Mouse (Mus musculus) naive thymus-derived CD4-positive, alpha-beta T cell, adult 2 months (primary cell): ENCODE data around the gene Cartpt.
"Not testable (repeated sequence)": the region's sequence is repeated elsewhere in the genome, so short reads cannot be mapped to it uniquely, and the experiment has no call there.

Experiments used
- DNase-seq: peaks from one replicate; pipeline ENCODE4 v3.0.0-alpha.2; 2011; ENCODE audit warnings: low read depth

Gene Cartpt

DNA sequence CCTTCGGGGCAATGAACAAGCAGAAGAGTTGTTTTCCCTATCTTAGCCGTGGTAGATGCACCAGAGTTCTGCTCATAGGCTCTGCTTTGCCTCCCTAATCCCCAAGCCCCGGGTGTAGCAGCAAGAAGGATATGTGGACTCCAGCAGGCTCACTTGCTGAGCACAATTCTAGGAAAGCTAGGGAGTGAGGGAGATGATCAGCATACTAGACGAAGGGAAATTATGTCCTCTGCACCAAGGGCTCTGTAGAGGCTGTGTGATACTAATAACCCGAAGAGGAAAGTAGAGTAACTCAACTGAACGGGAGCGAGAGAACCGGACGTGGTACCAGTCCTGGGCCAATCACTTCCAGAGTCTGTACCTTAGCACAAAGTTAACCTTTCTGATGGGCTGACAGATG is at the start of gene Cartpt:
Cartpt (minus strand) TSS at position 127 of the 400 bp plus-strand sequence.
- no peak for DNase-seq

GRCm38 (mm10) chr13:99947417-99947816 is 46.5 kb upstream of the Cartpt start:
- DNase-seq, result no peak

DNA sequence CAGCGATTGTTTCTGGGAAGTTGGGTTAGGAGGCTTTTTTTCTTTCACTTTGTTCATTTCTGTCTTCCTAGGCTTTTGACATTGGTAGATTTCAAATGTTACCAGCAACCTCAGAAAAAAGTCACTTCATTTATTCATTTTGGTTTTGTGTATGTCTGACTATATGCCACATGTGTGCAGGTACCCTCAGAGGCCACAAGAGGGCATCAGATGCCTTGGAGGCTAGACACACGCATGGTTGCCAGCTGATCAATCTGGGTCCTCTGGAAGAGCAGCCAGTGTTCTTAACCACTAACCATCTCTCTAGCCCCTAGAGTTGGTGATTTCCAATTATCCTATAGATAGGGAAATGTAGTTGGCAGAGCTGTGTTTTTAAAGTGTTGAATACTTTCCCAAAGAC is 42.6 kb upstream of the Cartpt start:
- no peak for DNase-seq

GRCm38 (mm10) chr13:99940601-99941000 is 39.7 kb upstream of the Cartpt start:
- no peak for DNase-seq

DNA sequence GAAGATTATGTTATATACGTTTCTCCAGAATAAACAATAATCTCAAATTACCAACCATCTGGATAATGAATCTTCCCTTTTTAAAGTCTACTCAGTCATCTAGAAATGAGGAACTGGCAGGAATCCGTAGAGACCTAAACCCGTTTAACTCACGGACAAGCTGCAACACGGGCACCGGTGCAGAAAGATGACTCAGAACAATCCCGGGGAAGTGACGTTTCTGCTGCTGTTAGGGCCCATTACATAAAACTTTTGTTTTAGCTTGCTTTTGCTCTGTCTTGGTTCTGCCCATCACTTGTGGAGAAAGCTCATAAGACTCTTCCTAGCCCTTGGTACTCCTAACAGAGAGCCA is 38.4 kb upstream of the Cartpt start:
- no peak for DNase-seq

GRCm38 (mm10) chr13:99938606-99939319 is 37.9 kb upstream of the Cartpt start:
- no peak for DNase-seq

DNA sequence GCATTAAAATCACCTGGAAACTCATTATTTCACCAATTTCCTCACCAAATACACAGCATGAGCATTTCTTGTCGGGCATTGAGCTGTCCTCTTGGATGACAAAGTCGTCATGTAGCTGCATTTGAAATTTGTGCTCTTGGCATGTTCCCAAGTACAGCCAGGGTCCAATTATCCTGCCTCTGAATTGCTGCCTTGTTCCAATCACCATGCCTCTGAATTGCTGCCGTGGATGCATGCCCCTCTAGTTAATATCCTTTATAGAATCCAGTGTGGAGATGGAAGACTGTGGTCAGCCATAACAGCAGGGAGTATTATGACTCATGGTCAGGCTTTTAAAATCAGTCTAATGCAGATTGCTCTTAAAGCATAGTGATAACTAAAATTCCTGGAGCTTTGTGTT is 36.9 kb upstream of the Cartpt start:
- DNase-seq, result no peak

- DNase-seq, result peak; percentile 27
Observed at GRCm38 (mm10) chr13:99932406-99932805, 31.5 kb upstream of the Cartpt start.

GRCm38 (mm10) chr13:99931502-99931901 is 30.6 kb upstream of the Cartpt start:
- DNase-seq, result no peak

DNA sequence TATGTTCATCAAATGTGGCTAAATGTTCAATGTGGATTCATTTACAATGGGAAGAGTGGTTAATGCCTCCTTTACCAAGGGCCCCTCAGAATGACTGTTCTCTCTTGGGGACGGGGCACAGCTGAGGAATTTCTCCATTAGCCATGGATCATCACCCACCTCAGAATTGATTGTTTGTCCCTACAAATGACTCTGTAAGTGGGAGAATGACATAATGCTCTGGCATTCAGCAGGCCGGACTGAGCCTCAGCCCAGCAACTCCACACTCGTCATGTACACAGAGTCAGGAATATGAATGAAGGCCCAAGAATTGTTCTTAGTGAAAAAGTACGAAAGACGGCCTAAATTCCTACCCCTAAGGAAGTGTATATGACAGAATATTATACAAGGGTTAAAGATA is 25.4 kb upstream of the Cartpt start:
- DNase-seq, result no peak

DNA sequence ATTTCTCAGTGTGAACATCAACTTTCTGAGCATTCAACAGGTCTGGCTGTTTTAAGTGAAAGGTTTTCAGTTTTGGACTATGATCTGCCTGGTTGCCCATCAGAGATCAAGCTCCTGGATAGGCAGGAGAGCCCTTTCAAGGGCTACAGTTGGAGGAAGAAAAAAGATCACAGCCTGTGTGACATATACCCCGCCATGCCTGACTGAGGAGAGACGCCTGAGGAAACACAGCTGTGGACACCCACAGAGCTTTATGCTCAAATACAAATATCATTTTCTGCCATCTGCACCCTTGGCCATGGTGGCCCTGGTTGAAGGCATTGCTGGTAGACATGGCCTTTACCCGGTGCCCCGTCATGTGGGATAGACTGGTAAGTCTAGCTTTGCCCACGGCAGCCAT is 14.7 kb upstream of the Cartpt start:
- DNase-seq, result no peak

GRCm38 (mm10) chr13:99900557-99900892 is 366 bp downstream of the Cartpt start:
- no peak for DNase-seq

GRCm38 (mm10) chr13:99899670-99900556 is 978 bp downstream of the Cartpt start:
- DNase-seq, result no peak

DNA sequence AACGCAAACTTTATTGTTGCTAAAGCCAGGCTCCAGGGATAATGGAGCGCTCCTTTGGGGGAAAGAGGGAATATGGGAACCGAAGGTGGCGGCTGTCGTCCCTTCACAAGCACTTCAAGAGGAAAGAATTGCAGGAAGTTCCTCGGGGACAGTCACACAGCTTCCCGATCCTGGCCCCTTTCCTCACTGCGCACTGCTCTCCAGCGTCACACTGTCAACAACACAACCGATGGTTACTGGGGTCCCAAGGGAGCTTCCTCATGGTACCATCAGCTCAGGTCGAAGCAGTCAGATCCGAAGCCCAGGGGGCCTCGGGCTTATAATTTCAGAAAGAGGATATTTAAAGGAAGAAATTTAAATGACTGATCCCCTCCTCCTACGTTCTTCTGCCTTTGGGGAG is 2.1 kb downstream of the Cartpt start:
- no peak for DNase-seq

DNA sequence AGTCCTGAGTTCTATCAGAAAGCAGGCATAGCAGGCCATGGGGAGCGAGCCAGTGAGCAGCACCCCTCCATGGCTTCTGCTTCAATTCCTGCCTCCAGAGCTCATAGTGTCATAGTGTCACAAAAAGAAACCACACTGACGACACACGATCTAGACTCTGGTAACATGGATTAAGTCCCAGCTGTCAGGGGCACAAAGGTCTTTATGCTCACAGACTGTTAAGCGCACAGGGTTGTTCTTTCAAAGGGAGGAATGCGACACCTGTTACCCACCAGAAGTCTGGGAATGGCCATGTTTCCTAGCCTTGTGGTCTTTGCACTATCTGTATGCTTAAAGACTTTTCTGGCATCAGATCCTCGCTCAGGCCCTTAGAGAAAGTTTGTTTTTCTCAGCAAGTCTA is 15.3 kb downstream of the Cartpt start:
- no peak for DNase-seq

DNA sequence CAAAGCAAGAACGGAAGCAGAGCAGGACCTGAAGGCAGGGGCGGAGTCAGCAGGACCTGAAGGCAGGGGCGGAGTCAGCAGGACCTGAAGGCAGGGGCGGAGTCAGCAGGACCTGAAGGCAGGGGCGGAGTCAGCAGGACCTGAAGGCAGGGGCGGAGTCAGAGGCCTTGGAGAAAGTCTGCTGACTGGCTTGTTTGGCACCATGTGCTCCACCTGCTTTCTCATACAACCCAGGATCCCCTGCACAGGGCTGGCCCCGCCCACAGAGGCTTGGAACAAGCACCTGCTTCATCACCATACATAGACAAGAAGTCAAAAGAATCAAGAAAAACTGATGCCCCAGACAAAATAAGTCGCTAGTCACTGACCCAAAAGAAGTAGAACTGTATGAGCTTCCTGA is 19.1 kb downstream of the Cartpt start:
- DNase-seq, result not testable (repeated sequence)

- no peak for DNase-seq
Observed at GRCm38 (mm10) chr13:99879696-99880095, 21.2 kb downstream of the Cartpt start.

DNA sequence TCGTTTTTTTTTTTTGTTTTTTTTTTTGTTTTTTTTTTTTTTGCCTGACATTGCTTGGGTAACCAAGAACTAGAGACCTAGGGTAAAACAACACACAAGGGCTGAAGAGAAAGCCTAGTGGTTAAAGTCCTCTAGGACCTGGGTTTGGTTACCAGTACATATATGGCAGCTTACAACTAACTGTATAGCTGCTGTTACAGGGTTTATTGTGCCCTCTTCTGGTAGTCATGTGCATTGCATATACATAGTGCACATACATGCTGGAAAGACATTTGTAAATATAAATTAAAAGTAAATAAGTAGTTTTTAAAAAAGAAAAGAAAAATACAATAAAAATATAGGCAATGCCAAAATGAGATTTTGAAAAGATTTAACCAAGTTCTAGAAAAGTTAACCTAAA is 28.8 kb downstream of the Cartpt start:
- no peak for DNase-seq

DNA sequence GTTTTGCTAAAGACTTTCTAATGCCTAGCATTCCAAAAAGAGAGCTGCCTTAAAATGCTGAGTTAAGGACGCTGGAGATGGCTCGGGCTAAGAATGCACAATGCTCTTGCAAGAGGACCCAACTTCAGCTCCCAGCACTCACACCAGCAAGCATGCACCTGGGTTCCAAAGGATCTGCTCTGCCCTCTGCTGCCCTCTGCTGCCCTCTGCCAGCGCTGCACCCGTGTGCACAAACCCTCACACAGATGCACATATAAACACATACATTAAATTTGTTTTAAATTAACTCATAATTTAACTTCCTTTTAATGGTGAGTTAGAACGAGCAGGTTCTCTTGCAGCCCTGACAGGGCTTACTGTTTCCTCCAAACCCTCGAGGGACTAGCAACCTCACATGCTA is 32.5 kb downstream of the Cartpt start:
- DNase-seq, result no peak

DNA sequence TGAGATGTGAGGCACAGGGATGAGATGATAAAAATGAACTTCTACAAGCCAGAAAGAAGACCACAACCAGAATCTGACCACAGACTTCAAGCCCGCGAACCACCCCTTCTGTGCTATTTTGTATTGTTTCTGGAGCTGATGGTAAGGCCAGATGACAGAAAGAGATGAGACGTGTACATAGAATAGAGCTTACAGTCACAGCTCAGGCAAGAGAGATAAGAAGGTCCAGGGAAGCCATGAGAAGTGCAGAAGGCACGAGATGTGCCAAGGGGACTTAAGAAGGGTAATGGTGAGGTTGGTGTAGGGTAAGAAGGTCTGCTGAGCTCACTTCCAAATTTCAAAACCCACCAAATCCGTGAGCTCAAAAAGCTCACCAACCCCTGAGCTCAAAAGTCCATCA is 36.6 kb downstream of the Cartpt start:
- DNase-seq, result no peak

DNA sequence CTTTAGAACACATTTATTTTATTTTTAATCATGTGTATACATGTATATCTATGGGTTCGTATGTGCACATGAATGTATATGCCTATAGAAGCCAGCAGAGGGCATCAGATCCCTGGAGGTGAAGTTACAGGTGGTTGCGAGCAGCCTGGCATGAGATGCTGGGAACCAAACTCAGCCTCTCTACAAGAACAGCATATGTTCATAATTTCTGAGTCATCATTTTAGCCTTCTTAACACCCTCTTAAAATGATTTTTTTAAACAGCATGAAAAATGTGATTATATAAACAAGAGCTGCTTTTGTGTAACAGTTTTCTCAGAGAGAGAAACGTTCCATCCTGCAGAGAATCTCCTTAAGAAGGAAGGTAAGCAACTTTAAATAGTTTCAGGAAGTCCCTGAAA is 40.2 kb downstream of the Cartpt start:
- no peak for DNase-seq

GRCm38 (mm10) chr13:99859082-99859481 is 41.8 kb downstream of the Cartpt start:
- DNase-seq, result peak; percentile 70

GRCm38 (mm10) chr13:99857879-99858278 is 43.0 kb downstream of the Cartpt start:
- no peak for DNase-seq

DNA sequence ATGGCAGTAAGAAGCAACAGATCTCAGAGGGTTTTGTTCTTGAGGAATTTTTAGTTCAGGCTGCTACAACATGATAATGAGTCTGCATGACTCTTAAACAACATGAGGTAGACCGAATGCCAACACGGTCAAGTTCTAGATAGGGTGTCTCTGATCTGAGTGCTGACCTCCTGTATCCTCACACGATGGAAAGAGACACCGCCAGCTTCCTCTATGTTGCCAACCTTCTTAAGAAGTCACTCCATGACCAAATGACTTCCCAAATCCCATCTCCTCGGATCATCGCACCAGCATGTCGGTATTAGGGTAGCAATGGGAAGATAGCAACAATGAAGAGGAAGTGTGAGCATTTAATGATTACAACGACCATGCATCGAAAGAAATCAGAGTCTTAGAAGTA is 43.6 kb downstream of the Cartpt start:
- no peak for DNase-seq
